Mouse (Mus musculus) thymus, postnatal 25 days (tissue): ENCODE results near the gene Fbln1.
A peak's percentile ranks its signal among the peaks of the same experiment; 100 is the strongest.

Experiments
- DNase-seq: peaks from one replicate; pipeline ENCODE4 v3.0.0; 2022

Gene Fbln1

GRCm38 (mm10) chr15:85207081-85207480, 1.3 kb downstream of the Fbln1 start:
- no peak for DNase-seq

- no peak for DNase-seq
These were observed 2.0 kb downstream of the Fbln1 start for GRCm38 (mm10) chr15:85207763-85208162.

GRCm38 (mm10) chr15:85208332-85208731, 2.6 kb downstream of the Fbln1 start:
- peak; percentile 16 for DNase-seq

- peak; percentile 22 for DNase-seq
These were observed 3.6 kb downstream of the Fbln1 start for GRCm38 (mm10) chr15:85209341-85209740.

GRCm38 (mm10) chr15:85210686-85211085, 4.9 kb downstream of the Fbln1 start:
- no peak for DNase-seq

- no peak for DNase-seq
These were observed 5.5 kb downstream of the Fbln1 start for GRCm38 (mm10) chr15:85211101-85211760.

- no peak for DNase-seq
These were observed 10.5 kb downstream of the Fbln1 start for GRCm38 (mm10) chr15:85216069-85216813.

- no peak for DNase-seq
These were observed 13.0 kb downstream of the Fbln1 start for GRCm38 (mm10) chr15:85218617-85219265.

GRCm38 (mm10) chr15:85220371-85220770, 14.6 kb downstream of the Fbln1 start:
- DNase-seq = no peak

GRCm38 (mm10) chr15:85221115-85221854, 15.5 kb downstream of the Fbln1 start:
- DNase-seq = no peak

- no peak for DNase-seq
These were observed 19.9 kb downstream of the Fbln1 start for GRCm38 (mm10) chr15:85225693-85226092.

GRCm38 (mm10) chr15:85226841-85227240, 21.1 kb downstream of the Fbln1 start:
- DNase-seq = no peak

GRCm38 (mm10) chr15:85228568-85228967, 22.8 kb downstream of the Fbln1 start:
- DNase-seq = no peak

GRCm38 (mm10) chr15:85229960-85230535, 24.3 kb downstream of the Fbln1 start:
- DNase-seq = no peak

- DNase-seq = no peak
These were observed 24.9 kb downstream of the Fbln1 start for GRCm38 (mm10) chr15:85230613-85231012.

- DNase-seq = peak; percentile 67
These were observed 25.9 kb downstream of the Fbln1 start for GRCm38 (mm10) chr15:85231443-85232255.

- DNase-seq = no peak
These were observed 26.4 kb downstream of the Fbln1 start for GRCm38 (mm10) chr15:85232256-85232535.

GRCm38 (mm10) chr15:85232543-85233250, 26.9 kb downstream of the Fbln1 start:
- DNase-seq = no peak

GRCm38 (mm10) chr15:85233251-85233611, 27.5 kb downstream of the Fbln1 start:
- peak; percentile 75 for DNase-seq

- DNase-seq = no peak
These were observed 27.9 kb downstream of the Fbln1 start for GRCm38 (mm10) chr15:85233690-85234089.
